Mouse (Mus musculus): ENCODE measurements at regions not wholly inside any gene's neighbourhood (a gene's known extent, or its start where the extent isn't known, plus 50 kb on each side); places are given as distances from the start of the nearest gene placed in this dataset.
"Not testable (repeated sequence)": the region's sequence is repeated elsewhere in the genome, so short reads cannot be mapped to it uniquely, and the experiment has no call there.

DNA sequence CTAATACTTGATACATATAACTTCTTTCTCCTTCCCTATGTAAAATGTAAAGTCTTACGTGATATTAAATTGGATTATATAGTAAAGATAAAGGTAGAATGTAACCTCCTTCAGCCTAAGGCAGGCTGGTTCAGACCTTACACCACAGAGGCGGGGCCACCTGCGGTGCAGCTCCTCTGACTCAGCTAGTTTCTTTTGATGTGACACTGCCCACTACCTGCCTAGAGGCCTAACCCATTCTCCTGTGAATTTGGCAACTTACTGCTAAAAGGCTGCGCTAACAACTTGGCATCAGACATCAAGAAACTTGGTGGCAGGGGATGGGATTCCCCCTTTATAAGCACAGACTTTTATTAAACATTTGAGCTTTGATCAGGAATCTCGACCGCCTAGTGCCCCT lies 74.5 kb downstream of the Aasdhppt start:
- 63% methylated on average over 6 of the region's 6 CpGs for WGBS
- no peak for DNase-seq (ENCODE audit: low spot score)
- no peaks in the 10 kb centered on the region for H3K27me3 ChIP-seq (ENCODE audit: insufficient read depth, low read length)
- H3K9ac ChIP-seq (replicated peaks; ENCODE audit: low read length, poor library complexity, severe bottlenecking): no peak overlapping the region
- TF ChIP-seq CTCF (IDR thresholded peaks at IDR 0.05): no peak
- no peak overlapping the region for H3K4me3 ChIP-seq (ENCODE audit: low read depth, low read length)
- H3K4me1 ChIP-seq (ENCODE audit: insufficient read depth, low read length): no peaks in the 10 kb centered on the region
- ATAC-seq (ENCODE audit: low FRiP score): no peak
- no peak overlapping the region for H3K4me2 ChIP-seq (ENCODE audit: low read depth, low read length, poor library complexity, severe bottlenecking)
- H3K36me3 ChIP-seq (ENCODE audit: insufficient read depth, low read length): no peaks in the 10 kb centered on the region
- H3K27ac ChIP-seq (ENCODE audit: low read depth, low read length): no peak overlapping the region
- H3K9me3 ChIP-seq (ENCODE audit: low read length): no peaks in the 10 kb centered on the region

DNA sequence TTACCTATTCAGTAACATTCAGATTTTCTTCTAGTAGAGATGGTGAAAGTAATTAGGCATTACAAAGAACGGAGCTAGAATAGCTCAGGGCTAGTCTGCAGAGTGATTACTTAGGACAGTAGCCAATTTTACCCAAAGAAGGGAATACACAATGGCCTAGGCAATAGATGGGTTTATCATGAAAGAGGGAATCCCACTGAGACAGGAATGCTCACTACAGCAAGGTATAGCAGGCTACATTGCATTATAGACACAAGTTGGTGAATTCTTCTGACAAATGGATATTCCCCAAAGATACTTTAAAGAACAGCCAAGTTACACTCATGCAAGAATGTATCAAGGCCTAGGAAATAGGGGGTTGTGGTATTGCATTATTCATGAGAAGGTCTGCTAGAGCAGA lies 94.7 kb downstream of the Aasdhppt start:
- not testable (repeated sequence) for H3K4me2 ChIP-seq (ENCODE audit: low read depth, low read length, poor library complexity, severe bottlenecking); H3K27ac ChIP-seq (ENCODE audit: low read depth, low read length); H3K9ac ChIP-seq (replicated peaks; ENCODE audit: low read length, poor library complexity, severe bottlenecking); ATAC-seq (ENCODE audit: low FRiP score); DNase-seq (ENCODE audit: low spot score); H3K36me3 ChIP-seq (ENCODE audit: insufficient read depth, low read length); H3K4me3 ChIP-seq (ENCODE audit: low read depth, low read length); H3K4me1 ChIP-seq (ENCODE audit: insufficient read depth, low read length); H3K27me3 ChIP-seq (ENCODE audit: insufficient read depth, low read length); H3K9me3 ChIP-seq (ENCODE audit: low read length)
- WGBS: 64% methylated on average over 1 of the region's 1 CpGs

- DNase-seq (ENCODE audit: low spot score) (no peak), ATAC-seq (ENCODE audit: low FRiP score) (no peak)
- Histone ChIP-seq H3K4me1 (ENCODE audit: insufficient read depth, low read length) (no peaks in the 10 kb centered on the region), H3K9me3 (ENCODE audit: low read length) (no peaks in the 10 kb centered on the region), H3K27me3 (ENCODE audit: insufficient read depth, low read length) (no peaks in the 10 kb centered on the region), H3K36me3 (ENCODE audit: insufficient read depth, low read length) (no peaks in the 10 kb centered on the region), H3K27ac (ENCODE audit: low read depth, low read length) (no peak overlapping the region), H3K4me3 (ENCODE audit: low read depth, low read length) (no peak overlapping the region), H3K4me2 (ENCODE audit: low read depth, low read length, poor library complexity, severe bottlenecking) (no peak overlapping the region), H3K9ac (replicated peaks; ENCODE audit: low read length, poor library complexity, severe bottlenecking) (no peak overlapping the region)
- 87% methylated on average over 4 of the region's 4 CpGs for WGBS
- peak; percentile 38 for TF ChIP-seq CTCF (IDR thresholded peaks at IDR 0.05)
Measured at GRCm38 (mm10) chr9:4209987-4210476, 99.2 kb downstream of the Aasdhppt start.

DNA sequence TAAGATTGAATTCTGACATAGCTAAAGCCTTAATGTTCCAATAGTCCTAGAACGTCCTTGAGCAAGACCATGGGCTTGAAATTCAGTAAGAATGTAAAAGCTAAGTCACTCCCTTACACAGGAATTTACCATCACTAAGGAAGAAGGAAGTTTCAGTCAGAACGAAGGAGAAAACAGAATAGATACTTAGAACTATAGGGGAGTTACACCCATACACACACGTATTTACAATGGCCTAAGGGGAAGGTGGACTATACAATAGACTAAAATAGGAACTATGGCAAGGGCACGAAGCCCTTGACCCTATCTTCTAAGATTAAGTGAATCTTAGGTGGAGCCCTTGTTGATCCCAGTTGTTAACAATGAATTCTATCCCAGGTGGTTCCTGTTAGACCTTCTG lies 116.5 kb downstream of the Aasdhppt start:
- H3K27ac ChIP-seq (ENCODE audit: low read depth, low read length); H3K4me1 ChIP-seq (ENCODE audit: insufficient read depth, low read length); H3K9ac ChIP-seq (replicated peaks; ENCODE audit: low read length, poor library complexity, severe bottlenecking); H3K36me3 ChIP-seq (ENCODE audit: insufficient read depth, low read length); H3K4me2 ChIP-seq (ENCODE audit: low read depth, low read length, poor library complexity, severe bottlenecking); DNase-seq (ENCODE audit: low spot score); H3K27me3 ChIP-seq (ENCODE audit: insufficient read depth, low read length); H3K4me3 ChIP-seq (ENCODE audit: low read depth, low read length); H3K9me3 ChIP-seq (ENCODE audit: low read length); ATAC-seq (ENCODE audit: low FRiP score): not testable (repeated sequence)
- WGBS: 80% methylated on average over 4 of the region's 4 CpGs

GRCm38 (mm10) chr9:4156011-4156410 lies 153.3 kb downstream of the Aasdhppt start:
- H3K27me3 ChIP-seq (ENCODE audit: insufficient read depth, low read length); H3K36me3 ChIP-seq (ENCODE audit: insufficient read depth, low read length); H3K4me2 ChIP-seq (ENCODE audit: low read depth, low read length, poor library complexity, severe bottlenecking); DNase-seq (ENCODE audit: low spot score); H3K4me3 ChIP-seq (ENCODE audit: low read depth, low read length); H3K9ac ChIP-seq (replicated peaks; ENCODE audit: low read length, poor library complexity, severe bottlenecking); H3K9me3 ChIP-seq (ENCODE audit: low read length); H3K4me1 ChIP-seq (ENCODE audit: insufficient read depth, low read length); ATAC-seq (ENCODE audit: low FRiP score); H3K27ac ChIP-seq (ENCODE audit: low read depth, low read length): not testable (repeated sequence)
- WGBS: 93% methylated on average over 12 of the region's 12 CpGs

GRCm38 (mm10) chr9:4138829-4139228 lies 170.4 kb downstream of the Aasdhppt start:
- ATAC-seq (ENCODE audit: low FRiP score): not testable (repeated sequence)
- WGBS: 67% methylated on average over 13 of the region's 15 CpGs

More at GRCm38 (mm10) chr9:4138829-4139228, 170.4 kb downstream of the Aasdhppt start:
- not testable (repeated sequence) for H3K4me3 ChIP-seq (ENCODE audit: low read depth, low read length); H3K9ac ChIP-seq (replicated peaks; ENCODE audit: low read length, poor library complexity, severe bottlenecking); H3K27me3 ChIP-seq (ENCODE audit: insufficient read depth, low read length); H3K4me2 ChIP-seq (ENCODE audit: low read depth, low read length, poor library complexity, severe bottlenecking); H3K9me3 ChIP-seq (ENCODE audit: low read length); H3K4me1 ChIP-seq (ENCODE audit: insufficient read depth, low read length); H3K36me3 ChIP-seq (ENCODE audit: insufficient read depth, low read length); DNase-seq (ENCODE audit: low spot score); H3K27ac ChIP-seq (ENCODE audit: low read depth, low read length)
